Mouse (Mus musculus) CH12.LX (cell line): ENCODE results near the gene Thoc5. TPM values are rescaled to one million over a fixed set of nuclear protein-coding genes. Genes with fewer than 3 reads are reported as not detected.

ENCODE experiments used
- DNase-seq: peaks from one replicate; pipeline ENCODE4 v3.0.0-alpha.2; 2013; ENCODE audit errors: extremely low read depth
- H3K27ac ChIP-seq: 2 replicates; pipeline ENCODE4 v1.5.1; 2012; ENCODE audit warnings: low read depth, mild to moderate bottlenecking, control low read depth, moderate library complexity; ENCODE audit not compliant: insufficient read depth
- H3K27me3 ChIP-seq: replicated peaks from 2 replicates; pipeline ENCODE3; 2012; ENCODE audit warnings: inconsistent platforms
- H3K36me3 ChIP-seq, 2 experiments: replicated peaks in 1 of 2; 2 replicates each; pipeline versions ENCODE3 to v1.6.1; 2012; ENCODE audit warnings: inconsistent platforms in 1 of 2, low read length in 1 of 2, mild to moderate bottlenecking in 1 of 2, mixed read lengths in 1 of 2, moderate library complexity in 1 of 2; ENCODE audit not compliant: control insufficient read depth in 1 of 2, insufficient read depth in 1 of 2
- H3K4me1 ChIP-seq, 2 experiments: 2 replicates each; pipeline ENCODE4 v1.6.1; 2012; ENCODE audit warnings: inconsistent platforms in 1 of 2, moderate library complexity in 1 of 2; ENCODE audit not compliant: insufficient read depth in 2 of 2, control insufficient read depth in 1 of 2
- H3K4me2 ChIP-seq: 2 replicates; pipeline ENCODE4 v1.6.1; 2012; ENCODE audit warnings: low read depth, mild to moderate bottlenecking, control low read depth; ENCODE audit not compliant: poor library complexity, insufficient read depth, severe bottlenecking
- H3K4me3 ChIP-seq, 3 experiments: fragments of 150-350 bp in 1 of 3; sonication (generic) in 1 of 3; replicated peaks in 1 of 3; 2 replicates each; pipeline versions ENCODE3 to v1.5.1; 2011 to 2012; ENCODE audit warnings: low read depth in 2 of 3, low read length in 2 of 3, mild to moderate bottlenecking in 2 of 3, moderate library complexity in 2 of 3, control low read depth in 1 of 3, improper control_type of control experiment in 1 of 3, inconsistent platforms in 1 of 3, mixed read lengths in 1 of 3; ENCODE audit not compliant: poor library complexity in 1 of 3
- H3K79me2 ChIP-seq: replicated peaks from 2 replicates; pipeline ENCODE4 v1.6.1; 2012; ENCODE audit warnings: mild to moderate bottlenecking, moderate library complexity; ENCODE audit not compliant: control insufficient read depth, poor library complexity, insufficient read depth, severe bottlenecking; ENCODE audit errors: extremely low read depth
- H3K9ac ChIP-seq: 2 replicates; pipeline ENCODE4 v1.6.1; 2012; ENCODE audit warnings: low read depth, mild to moderate bottlenecking, control low read depth, moderate library complexity; ENCODE audit not compliant: insufficient read depth
- H3K9me3 ChIP-seq: replicated peaks from 2 replicates; pipeline ENCODE3; 2012; ENCODE audit warnings: low read length, inconsistent platforms, mixed read lengths
- BHLHE40 ChIP-seq: IDR thresholded peaks from 2 replicates; pipeline ENCODE4 v1.6.1; 2011; ENCODE audit warnings: mild to moderate bottlenecking, low read depth, low read length, improper control_type of control experiment
- CHD2 ChIP-seq: IDR thresholded peaks from 2 replicates; pipeline ENCODE4 v1.6.1; 2011; ENCODE audit warnings: low read length, improper control_type of control experiment
- CTCF ChIP-seq, 2 experiments: IDR thresholded peaks in 1 of 2; conservative IDR thresholded peaks in 1 of 2; 2 replicates each; pipeline ENCODE4 v1.5.1; 2011 to 2012; ENCODE audit warnings: low read depth in 2 of 2, low read length in 2 of 2, improper control_type of control experiment in 1 of 2, inconsistent platforms in 1 of 2, mild to moderate bottlenecking in 1 of 2, moderate library complexity in 1 of 2
- E2F4 ChIP-seq: IDR thresholded peaks from 2 replicates; pipeline ENCODE4 v1.6.1; 2011; ENCODE audit warnings: low read depth, low read length, improper control_type of control experiment; ENCODE audit not compliant: insufficient replicate concordance
- EP300 ChIP-seq: IDR thresholded peaks from 2 replicates; pipeline ENCODE4 v1.6.1; 2011; ENCODE audit warnings: low read length, improper control_type of control experiment
- ETS1 ChIP-seq: conservative IDR thresholded peaks from 2 replicates; pipeline ENCODE4 v1.6.1; 2012; ENCODE audit warnings: low read depth, mild to moderate bottlenecking, inconsistent platforms, low read length, improper control_type of control experiment, moderate library complexity
- GABPA ChIP-seq: IDR thresholded peaks from 2 replicates; pipeline ENCODE4 v1.6.1; 2012; ENCODE audit warnings: low read depth, low read length, improper control_type of control experiment, inconsistent platforms; ENCODE audit not compliant: insufficient replicate concordance
- HCFC1 ChIP-seq: IDR thresholded peaks from 2 replicates; pipeline ENCODE4 v1.6.1; 2012; ENCODE audit warnings: low read depth, mild to moderate bottlenecking, inconsistent platforms, low read length, improper control_type of control experiment
- IRF4 ChIP-seq: IDR thresholded peaks from 2 replicates; pipeline ENCODE4 v1.6.1; 2014; ENCODE audit warnings: low read depth, mild to moderate bottlenecking, inconsistent platforms, low read length, improper control_type of control experiment
- JUN ChIP-seq: IDR thresholded peaks from 2 replicates; pipeline ENCODE4 v1.6.1; 2011; ENCODE audit warnings: low read depth, mild to moderate bottlenecking, low read length, improper control_type of control experiment, moderate library complexity; ENCODE audit not compliant: insufficient read depth
- JUND ChIP-seq: conservative IDR thresholded peaks from 2 replicates; pipeline ENCODE4 v1.6.1; 2011; ENCODE audit warnings: low read depth, low read length, improper control_type of control experiment
- KAT2A ChIP-seq: IDR thresholded peaks from 2 replicates; pipeline ENCODE4 v1.6.1; 2012; ENCODE audit warnings: low read length, improper control_type of control experiment, inconsistent platforms; ENCODE audit not compliant: insufficient replicate concordance
- MAFK ChIP-seq: IDR thresholded peaks from 2 replicates; pipeline ENCODE4 v1.6.1; 2011; ENCODE audit warnings: low read length, improper control_type of control experiment; ENCODE audit not compliant: insufficient replicate concordance
- MEF2A ChIP-seq: IDR thresholded peaks from 2 replicates; pipeline ENCODE4 v1.6.1; 2014; ENCODE audit warnings: low read depth, mild to moderate bottlenecking, inconsistent platforms, low read length, improper control_type of control experiment, borderline replicate concordance
- MXI1 ChIP-seq: IDR thresholded peaks from 2 replicates; pipeline ENCODE4 v1.6.1; 2011; ENCODE audit warnings: mild to moderate bottlenecking, low read depth, low read length, improper control_type of control experiment
- MYC ChIP-seq: IDR thresholded peaks from 2 replicates; pipeline ENCODE4 v1.6.1; 2011; ENCODE audit warnings: low read depth, mild to moderate bottlenecking, improper control_type of control experiment, low read length
- NELFE ChIP-seq: IDR thresholded peaks from 2 replicates; pipeline ENCODE4 v1.6.1; 2011; ENCODE audit warnings: low read depth, low read length, improper control_type of control experiment
- PAX5 ChIP-seq: IDR thresholded peaks from 2 replicates; pipeline ENCODE4 v1.6.1; 2012; ENCODE audit warnings: low read length, inconsistent platforms, mixed read lengths
- RCOR1 ChIP-seq: conservative IDR thresholded peaks from 2 replicates; pipeline ENCODE4 v1.6.1; 2012; ENCODE audit warnings: low read depth, mild to moderate bottlenecking, inconsistent platforms, low read length, improper control_type of control experiment
- SIN3A ChIP-seq: IDR thresholded peaks from 2 replicates; pipeline ENCODE4 v1.6.1; 2012; ENCODE audit warnings: low read length, improper control_type of control experiment, inconsistent platforms
- SMC3 ChIP-seq: IDR thresholded peaks from 2 replicates; pipeline ENCODE4 v1.6.1; 2011; ENCODE audit warnings: low read depth, low read length, improper control_type of control experiment
- TBP ChIP-seq: conservative IDR thresholded peaks from 2 replicates; pipeline ENCODE4 v1.6.1; 2011; ENCODE audit warnings: low read depth, low read length, improper control_type of control experiment
- TCF12 ChIP-seq: IDR thresholded peaks from 2 replicates; pipeline ENCODE4 v1.6.1; 2014; ENCODE audit warnings: low read depth, mild to moderate bottlenecking, inconsistent platforms, low read length, improper control_type of control experiment
- USF1 ChIP-seq: IDR thresholded peaks from 2 replicates; pipeline ENCODE4 v1.6.1; 2014; ENCODE audit warnings: low read depth, mild to moderate bottlenecking, inconsistent platforms, low read length, improper control_type of control experiment
- ZKSCAN1 ChIP-seq: IDR thresholded peaks from 2 replicates; pipeline ENCODE4 v1.6.1; 2012; ENCODE audit warnings: low read depth, inconsistent platforms, low read length, improper control_type of control experiment, borderline replicate concordance
- ZMIZ1 ChIP-seq: IDR thresholded peaks from 2 replicates; pipeline ENCODE4 v1.6.1; 2012; ENCODE audit warnings: low read depth, mild to moderate bottlenecking, inconsistent platforms, low read length, improper control_type of control experiment
- ZNF384 ChIP-seq: IDR thresholded peaks from 2 replicates; pipeline ENCODE4 v1.6.1; 2012; ENCODE audit warnings: low read depth, low read length, improper control_type of control experiment, inconsistent platforms
- dilution Hi-C: fragments of 300-500 bp; cut with MboI; formaldehyde crosslinking; loops from 2 replicates; pipeline ENCODE4 v1.14.3; 2020; ENCODE audit warnings: low sequenced_read_pairs; ENCODE audit not compliant: extremely low pct_unique_long_range_greater_than_20kb, extremely low pct_ligation_motif_present
- in situ Hi-C: fragments of 300-500 bp; cut with MboI; formaldehyde crosslinking; loops from 3 replicates; pipeline ENCODE4 v1.14.3; 2019; ENCODE audit warnings: low sequenced_read_pairs, low pct_ligation_motif_present, low pct_unique_long_range_greater_than_20kb, mixed read lengths
- polyA plus RNA-seq: library from polyadenylated mRNA; unstranded; fragments of >175 nt; gene quantifications from 2 replicates; pipeline ENCODE4 v1.2.1, GENCODE M21; 2012; ENCODE audit warnings: low read depth; ENCODE audit not compliant: insufficient read length
- total RNA-seq, 2 experiments: library from RNA; depleted of rRNA; stranded (reverse); fragments of 300-350 nt in 1 of 2; fragments of >200 nt in 1 of 2; gene quantifications; 2 replicates each; pipeline ENCODE4 v1.2.3; 2012 to 2014

Thoc5 gene
- total and polyA plus RNA-seq, 3 experiments = 37.7 to 83.8 (median 62.7) TPM

GRCm38 (mm10) chr11:4931009-4931601 lies 36.0 kb downstream of the Thoc5 start:
- dilution Hi-C loops (no loop called here), in situ Hi-C loops (no loop called here)
- Histone ChIP-seq H3K27ac (no peak overlapping the region), H3K9me3 (no peaks in the 10 kb centered on the region), H3K4me3 (no peak overlapping the region), H3K9ac (no peak overlapping the region), H3K4me2 (0 out of 2 replicates have a peak overlapping the region, but pooled peaks have one; percentile 10), H3K79me2 (no peaks in the 10 kb centered on the region), H3K36me3 (peaks cover 34 to 53% of the 10 kb centered on the region in 2 experiments), H3K27me3 (no peaks in the 10 kb centered on the region), H3K4me1 (peaks cover 8 to 21% of the 10 kb centered on the region in 2 experiments)
- DNase-seq = peak; percentile 60
- TF ChIP-seq BHLHE40 (peak; percentile 40), JUND (peak; percentile 62; the same call in 1 of the 2 replicates), CHD2 (0 out of 2 replicates have a peak, but pooled peaks have one; percentile 21), ZNF384 (peak; percentile 75), RCOR1 (0 out of 2 replicates have a peak, but pooled peaks have one; percentile 45), MYC (no peak), MEF2A (peak; percentile 96), MAFK (peak; percentile 78), USF1 (no peak), KAT2A (no peak), SIN3A (no peak), GABPA (no peak), TCF12 (no peak), ZMIZ1 (no peak), MXI1 (no peak), TBP (peak; percentile 64; the same call in 1 of the 2 replicates), ZKSCAN1 (no peak), ETS1 (0 out of 2 replicates have a peak, but pooled peaks have one; percentile 22), JUN (peak; percentile 64), CTCF (conservative IDR thresholded peaks at IDR 0.05 in 1 of 2, IDR thresholded peaks at IDR 0.05 in 1 of 2; ENCODE audit: low read depth in 2 of 2, low read length in 2 of 2) (peak in 1 of 2 experiments; percentile 6; a peak in 1 of 4 replicates), SMC3 (no peak), NELFE (no peak), PAX5 (no peak), E2F4 (no peak), IRF4 (peak; percentile 89), HCFC1 (no peak), EP300 (peak; percentile 75)
